Mouse (Mus musculus) intestine, embryonic 15.5 days (tissue): Measurements from ENCODE around the gene Comt. TPM values are rescaled to one million over a fixed set of nuclear protein-coding genes. Genes with fewer than 3 reads are reported as not detected.

Experiments
- ATAC-seq: fragments of 200-750 bp; cut with Nextera tagmentation; 2 replicates; pipeline ENCODE4 v1.8.0; 2017; ENCODE audit warnings: moderate TSS enrichment, moderate library complexity
- H3K27ac ChIP-seq: fragments of 300-500 bp; sonication (generic); 2 replicates; pipeline ENCODE4 v1.5.1; 2015; ENCODE audit warnings: mild to moderate bottlenecking, inconsistent platforms
- H3K27me3 ChIP-seq: fragments of 300-500 bp; sonication (generic); replicated peaks from 2 replicates; pipeline ENCODE4 v1.6.1; 2015; ENCODE audit warnings: inconsistent platforms
- H3K36me3 ChIP-seq: fragments of 300-500 bp; sonication (generic); 2 replicates; pipeline ENCODE4 v1.6.1; 2015; ENCODE audit warnings: inconsistent platforms
- H3K4me1 ChIP-seq: fragments of 300-500 bp; sonication (generic); replicated peaks from 2 replicates; pipeline ENCODE4 v1.6.1; 2015; ENCODE audit warnings: inconsistent platforms
- H3K4me2 ChIP-seq: fragments of 300-500 bp; sonication (generic); replicated peaks from 2 replicates; pipeline ENCODE4 v1.6.1; 2015; ENCODE audit warnings: mild to moderate bottlenecking, inconsistent platforms
- H3K4me3 ChIP-seq: fragments of 300-500 bp; sonication (generic); replicated peaks from 2 replicates; pipeline ENCODE4 v1.5.1; 2015; ENCODE audit warnings: inconsistent platforms
- H3K9ac ChIP-seq: fragments of 300-500 bp; sonication (generic); 2 replicates; pipeline ENCODE4 v1.6.1; 2015; ENCODE audit warnings: inconsistent platforms
- H3K9me3 ChIP-seq: fragments of 300-500 bp; sonication (generic); 2 replicates; pipeline ENCODE4 v1.6.1; 2016; ENCODE audit warnings: inconsistent platforms
- WGBS: fragments of 180-500 bp; shearing (Covaris S2); methylation state at CpG from one replicate; pipeline ENCODE4 v1.1.7; 2015; 5-methylcytosine and 5-hydroxymethylcytosine counted together
- polyA plus RNA-seq: library from polyadenylated mRNA; unstranded; fragments of >200 nt; fragmentation: Nextera tagmentation; extraction: Ambion mirVana; gene quantifications from 2 replicates; pipeline ENCODE4 v1.2.1, GENCODE M21; 2015

Gene Comt
- polyA plus RNA-seq, 1 experiment from 2014 or later = 89.5 TPM

- no peak for ATAC-seq
- no peak overlapping the region for H3K27ac ChIP-seq
- no peak overlapping the region for H3K4me2 ChIP-seq
These were observed 42.9 kb downstream of the Comt start for GRCm38 (mm10) chr16:18383756-18384155.

GRCm38 (mm10) chr16:18383045-18383726 lies 43.5 kb downstream of the Comt start:
- H3K9ac ChIP-seq = no peak overlapping the region
- H3K4me1 ChIP-seq = peaks cover 22% of the 10 kb centered on the region; the same call in 1 of the 2 replicates
- no peaks in the 10 kb centered on the region for H3K27me3 ChIP-seq
- no peaks in the 10 kb centered on the region for H3K36me3 ChIP-seq
- ATAC-seq = no peak
- H3K27ac ChIP-seq = no peak overlapping the region
- H3K4me2 ChIP-seq = no peak overlapping the region
- H3K4me3 ChIP-seq = no peak overlapping the region
- H3K9me3 ChIP-seq = no peaks in the 10 kb centered on the region
- WGBS = 72% methylated on average over 9 of the region's 9 CpGs

More at GRCm38 (mm10) chr16:18383756-18384155, 42.9 kb downstream of the Comt start:
- WGBS = 36% methylated on average over 3 of the region's 3 CpGs
- Histone ChIP-seq H3K4me1 (peaks cover 26% of the 10 kb centered on the region; the same call in 1 of the 2 replicates), H3K4me3 (no peak overlapping the region), H3K27me3 (no peaks in the 10 kb centered on the region), H3K9ac (no peak overlapping the region), H3K9me3 (no peaks in the 10 kb centered on the region), H3K36me3 (no peaks in the 10 kb centered on the region)

GRCm38 (mm10) chr16:18381621-18382258 lies 44.9 kb downstream of the Comt start:
- peaks cover 24% of the 10 kb centered on the region; the same call in 1 of the 2 replicates for H3K4me1 ChIP-seq
- no peaks in the 10 kb centered on the region for H3K36me3 ChIP-seq
- H3K4me2 ChIP-seq = no peak overlapping the region
- H3K27ac ChIP-seq = peak overlapping the region; percentile 54
- WGBS = 57% methylated on average over 6 of the region's 6 CpGs
- no peaks in the 10 kb centered on the region for H3K27me3 ChIP-seq
- ATAC-seq = peak; percentile 69
- H3K9ac ChIP-seq = no peak overlapping the region
- no peak overlapping the region for H3K4me3 ChIP-seq
- H3K9me3 ChIP-seq = no peaks in the 10 kb centered on the region

- Histone ChIP-seq H3K36me3 (no peaks in the 10 kb centered on the region), H3K9me3 (no peaks in the 10 kb centered on the region), H3K27me3 (no peaks in the 10 kb centered on the region), H3K27ac (no peak overlapping the region), H3K9ac (no peak overlapping the region), H3K4me1 (peaks cover 24% of the 10 kb centered on the region; the same call in 1 of the 2 replicates), H3K4me2 (no peak overlapping the region), H3K4me3 (no peak overlapping the region)
- WGBS = 64% methylated on average over 6 of the region's 6 CpGs
- ATAC-seq = no peak
These were observed 46.1 kb downstream of the Comt start for GRCm38 (mm10) chr16:18380495-18381063.

- ATAC-seq = no peak
These were observed 47.2 kb downstream of the Comt start for GRCm38 (mm10) chr16:18379338-18380001.

GRCm38 (mm10) chr16:18378489-18378888 lies 48.2 kb downstream of the Comt start:
- Histone ChIP-seq H3K4me1 (peaks cover 20% of the 10 kb centered on the region; the same call in 1 of the 2 replicates), H3K27ac (no peak overlapping the region), H3K4me2 (no peak overlapping the region), H3K27me3 (no peaks in the 10 kb centered on the region), H3K36me3 (no peaks in the 10 kb centered on the region), H3K9ac (no peak overlapping the region), H3K9me3 (no peaks in the 10 kb centered on the region), H3K4me3 (no peak overlapping the region)
- ATAC-seq = no peak
- 41% methylated on average over 1 of the region's 1 CpGs for WGBS

More at GRCm38 (mm10) chr16:18379338-18380001, 47.2 kb downstream of the Comt start:
- peaks cover 24% of the 10 kb centered on the region; the same call in 1 of the 2 replicates for H3K4me1 ChIP-seq
- H3K36me3 ChIP-seq = no peaks in the 10 kb centered on the region
- H3K27ac ChIP-seq = no peak overlapping the region
- H3K27me3 ChIP-seq = no peaks in the 10 kb centered on the region
- H3K9ac ChIP-seq = no peak overlapping the region
- no peaks in the 10 kb centered on the region for H3K9me3 ChIP-seq
- WGBS = 83% methylated on average over 8 of the region's 8 CpGs
- H3K4me2 ChIP-seq = no peak overlapping the region
- H3K4me3 ChIP-seq = no peak overlapping the region

- Histone ChIP-seq H3K4me2 (no peak overlapping the region), H3K9me3 (no peaks in the 10 kb centered on the region), H3K4me1 (0 out of 2 replicates have a peak, but pooled peaks cover 16% of the 10 kb centered on the region), H3K9ac (no peak overlapping the region), H3K27me3 (no peaks in the 10 kb centered on the region), H3K4me3 (no peak overlapping the region), H3K36me3 (no peaks in the 10 kb centered on the region), H3K27ac (no peak overlapping the region; the same call in 1 of the 2 replicates)
- WGBS = 32% methylated on average over 3 of the region's 3 CpGs
- peak; percentile 61; the same call in 1 of the 2 replicates for ATAC-seq
These were observed 49.4 kb downstream of the Comt start for GRCm38 (mm10) chr16:18377203-18377602.

- no peaks in the 10 kb centered on the region for H3K36me3 ChIP-seq
- no peak overlapping the region for H3K9ac ChIP-seq
- no peak overlapping the region for H3K27ac ChIP-seq
- 66% methylated on average over 7 of the region's 7 CpGs for WGBS
- peak; percentile 34 for ATAC-seq
- H3K4me3 ChIP-seq = no peak overlapping the region
- no peaks in the 10 kb centered on the region for H3K9me3 ChIP-seq
- 0 out of 2 replicates have a peak, but pooled peaks cover 8% of the 10 kb centered on the region for H3K4me1 ChIP-seq
- no peak overlapping the region for H3K4me2 ChIP-seq
- H3K27me3 ChIP-seq = no peaks in the 10 kb centered on the region
These were observed 50.2 kb downstream of the Comt start for GRCm38 (mm10) chr16:18376297-18376954.

- ATAC-seq = no peak
- 89% methylated on average over 4 of the region's 4 CpGs for WGBS
These were observed 53.0 kb downstream of the Comt start for GRCm38 (mm10) chr16:18373632-18374031.

GRCm38 (mm10) chr16:18370197-18370596 lies 56.5 kb downstream of the Comt start:
- Histone ChIP-seq H3K36me3 (no peaks in the 10 kb centered on the region), H3K4me3 (no peak overlapping the region), H3K9me3 (no peaks in the 10 kb centered on the region), H3K4me1 (no peaks in the 10 kb centered on the region), H3K27ac (no peak overlapping the region), H3K9ac (no peak overlapping the region), H3K27me3 (no peaks in the 10 kb centered on the region), H3K4me2 (no peak overlapping the region)
- no peak for ATAC-seq
- 85% methylated on average over 3 of the region's 3 CpGs for whole genome bisulfite sequencing

More at GRCm38 (mm10) chr16:18373632-18374031, 53.0 kb downstream of the Comt start:
- H3K4me1 ChIP-seq = 0 out of 2 replicates have a peak, but pooled peaks cover 6% of the 10 kb centered on the region
- H3K9me3 ChIP-seq = no peaks in the 10 kb centered on the region
- no peak overlapping the region for H3K27ac ChIP-seq
- H3K36me3 ChIP-seq = no peaks in the 10 kb centered on the region
- no peak overlapping the region for H3K4me3 ChIP-seq
- H3K4me2 ChIP-seq = no peak overlapping the region
- H3K9ac ChIP-seq = no peak overlapping the region
- no peaks in the 10 kb centered on the region for H3K27me3 ChIP-seq

- Histone ChIP-seq H3K9ac (no peak overlapping the region), H3K4me1 (no peaks in the 10 kb centered on the region), H3K36me3 (no peaks in the 10 kb centered on the region), H3K27me3 (no peaks in the 10 kb centered on the region), H3K9me3 (no peaks in the 10 kb centered on the region), H3K4me3 (no peak overlapping the region), H3K27ac (no peak overlapping the region), H3K4me2 (no peak overlapping the region)
- ATAC-seq = no peak
- 86% methylated on average over 4 of the region's 4 CpGs for WGBS
These were observed 59.8 kb downstream of the Comt start for GRCm38 (mm10) chr16:18366849-18367248.
